Mouse (Mus musculus): ENCODE data around the gene Dlx3.

The Dlx3 gene

GRCm38 (mm10) chr11:95157872-95158271 is 38.0 kb downstream of the Dlx3 start:
- no peak for DNase-seq

- no peak for DNase-seq
These were observed 39.9 kb downstream of the Dlx3 start for GRCm38 (mm10) chr11:95159763-95160371.

- no peak for DNase-seq
These were observed 40.8 kb downstream of the Dlx3 start for GRCm38 (mm10) chr11:95160693-95161092.

DNA sequence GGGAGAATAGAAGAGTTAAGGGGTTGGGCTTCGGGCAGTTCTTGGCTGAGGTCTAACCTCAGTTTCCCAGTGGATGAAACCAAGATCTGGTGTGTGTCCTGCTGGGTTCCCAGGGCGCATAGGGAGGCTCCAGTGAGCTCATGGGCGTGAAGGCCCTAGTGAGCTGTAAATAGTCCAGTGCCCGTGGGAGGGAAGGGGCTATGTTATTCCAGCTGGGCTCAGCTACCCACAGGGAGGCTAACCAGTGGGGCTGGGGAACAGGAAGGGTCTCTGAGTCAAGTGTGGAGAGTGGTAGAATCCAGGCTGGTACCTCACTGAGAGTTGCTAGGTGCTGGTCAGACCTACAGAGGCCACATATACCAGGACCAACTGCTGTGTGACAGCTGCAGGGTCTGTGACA is 41.8 kb downstream of the Dlx3 start:
- no peak for DNase-seq

- no peak for DNase-seq
These were observed 45.9 kb downstream of the Dlx3 start for GRCm38 (mm10) chr11:95165857-95166256.

All from lung, postnatal 36 days (tissue).